Mouse (Mus musculus) bone marrow, adult 2 months (tissue): ENCODE measurements around the gene Stum.

Source experiments
- CTCF ChIP-seq: fragments of 200-500 bp; IDR thresholded peaks from 2 replicates; pipeline ENCODE4 v1.5.1; 2011; ENCODE audit warnings: low read length, control low read depth; ENCODE audit not compliant: control insufficient read depth, insufficient read depth
- POLR2A ChIP-seq: fragments of 200-500 bp; IDR thresholded peaks from 2 replicates; pipeline ENCODE4 v1.6.1; 2011; ENCODE audit warnings: low read depth, mild to moderate bottlenecking, control low read depth, low read length, borderline replicate concordance; ENCODE audit not compliant: control insufficient read depth

- TF ChIP-seq CTCF (no peak), POLR2A (no peak)
Observed at GRCm38 (mm10) chr1:180492777-180493176, 9.5 kb upstream of the Stum start.
